Mouse (Mus musculus) 3134 (cell line): ENCODE measurements at regions not wholly inside any gene's neighbourhood (a gene's known extent, or its start where the extent isn't known, plus 50 kb on each side); places are given as distances from the start of the nearest gene placed in this dataset.

ENCODE experiments used
- DNase-seq: peaks from one replicate; pipeline ENCODE4 v3.0.0-alpha.2; 2011; ENCODE audit warnings: low spot score; ENCODE audit not compliant: insufficient read length; ENCODE audit errors: extremely low read depth

DNA sequence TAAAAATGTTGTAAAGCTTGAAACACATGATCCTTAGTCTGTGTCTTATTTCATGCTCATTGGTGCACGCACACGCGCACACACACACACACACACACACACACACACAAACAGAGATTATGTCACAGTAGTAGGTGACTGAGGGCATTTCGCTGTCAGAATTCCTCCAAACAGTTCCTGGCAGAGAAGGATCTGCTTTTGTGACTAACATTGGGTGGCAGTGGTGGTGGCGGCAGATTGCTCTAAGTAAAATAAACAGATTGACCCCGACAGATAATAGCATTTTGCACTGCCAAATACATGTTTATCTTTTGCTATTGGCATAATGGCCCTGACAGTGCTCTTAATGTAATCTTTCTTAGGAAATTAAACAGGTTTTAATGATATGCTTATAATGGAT, 446.6 kb upstream of the Adgrl2 start:
- DNase-seq = no peak

DNA sequence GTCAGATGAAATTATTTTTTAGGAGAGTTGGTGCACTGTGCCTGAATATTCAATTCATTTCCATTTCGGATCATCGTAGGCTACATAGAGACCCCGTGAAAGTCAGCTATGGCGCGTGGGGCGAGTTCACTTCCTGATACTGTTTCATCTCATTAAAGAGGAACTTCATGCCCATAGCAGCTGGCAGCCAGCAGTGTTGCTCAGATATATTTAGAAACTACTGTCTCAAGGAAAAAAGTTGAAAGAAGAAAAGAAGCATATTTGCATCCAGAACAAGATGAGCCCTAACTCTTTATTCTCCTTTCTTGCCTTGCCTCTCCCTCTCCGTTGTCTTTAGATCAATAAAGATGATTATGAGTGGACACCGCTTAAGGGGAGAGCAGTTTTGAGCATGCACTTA, 446.1 kb upstream of the Adgrl2 start:
- no peak for DNase-seq

DNA sequence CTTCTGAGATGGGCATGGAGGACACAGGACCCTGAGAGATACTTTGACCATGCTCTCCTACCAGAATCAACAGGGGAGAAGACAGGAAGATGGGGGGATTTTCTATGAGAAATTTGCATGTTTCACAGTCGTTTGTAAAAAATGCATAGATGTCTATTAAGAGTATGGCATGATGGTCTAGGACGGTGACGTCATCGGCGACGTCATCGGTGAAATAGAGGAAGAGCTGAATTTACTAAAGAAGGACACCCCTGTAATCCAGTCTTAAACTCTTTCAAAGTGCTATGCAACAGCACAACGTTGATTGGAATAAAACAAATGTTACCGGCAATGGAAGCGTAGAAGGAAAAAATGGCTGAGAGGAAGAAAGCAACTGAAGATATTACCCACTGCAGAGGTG, 441.4 kb upstream of the Adgrl2 start:
- DNase-seq = no peak

DNA sequence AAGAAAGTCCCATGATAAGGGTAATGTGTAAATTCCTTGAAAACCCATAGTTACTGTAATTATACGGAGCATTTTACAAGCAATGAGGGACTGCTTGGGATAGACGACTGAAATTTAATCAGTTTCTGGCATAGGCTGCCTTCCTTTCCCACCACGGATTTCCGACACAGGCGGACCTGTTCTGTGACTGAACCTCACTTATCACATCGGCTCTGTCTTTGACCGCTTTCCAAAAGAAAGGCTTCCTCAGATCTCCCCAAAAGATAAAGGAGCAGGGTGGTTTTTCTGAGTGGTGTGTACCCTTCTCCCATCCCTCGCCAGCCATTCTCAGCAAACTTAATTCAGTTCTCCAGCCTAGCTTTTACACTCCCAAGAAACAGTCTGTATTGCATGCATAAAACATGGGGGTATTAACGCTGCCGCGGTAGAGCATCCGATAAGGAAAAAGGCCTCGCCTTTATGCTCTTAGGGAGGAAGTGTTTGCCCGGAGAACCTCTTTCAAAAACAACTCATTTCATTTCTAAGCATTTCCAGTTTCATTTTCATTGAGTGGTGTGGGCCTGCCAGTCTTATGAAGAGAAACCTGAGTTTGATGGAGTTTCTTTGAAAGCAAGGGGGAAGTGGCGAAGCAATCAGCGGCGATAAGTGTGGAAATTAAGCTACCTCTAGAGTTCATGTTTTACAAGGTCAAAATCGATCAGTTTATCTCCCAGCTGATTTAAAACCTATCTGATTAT, 435.8 kb upstream of the Adgrl2 start:
- no peak for DNase-seq

DNA sequence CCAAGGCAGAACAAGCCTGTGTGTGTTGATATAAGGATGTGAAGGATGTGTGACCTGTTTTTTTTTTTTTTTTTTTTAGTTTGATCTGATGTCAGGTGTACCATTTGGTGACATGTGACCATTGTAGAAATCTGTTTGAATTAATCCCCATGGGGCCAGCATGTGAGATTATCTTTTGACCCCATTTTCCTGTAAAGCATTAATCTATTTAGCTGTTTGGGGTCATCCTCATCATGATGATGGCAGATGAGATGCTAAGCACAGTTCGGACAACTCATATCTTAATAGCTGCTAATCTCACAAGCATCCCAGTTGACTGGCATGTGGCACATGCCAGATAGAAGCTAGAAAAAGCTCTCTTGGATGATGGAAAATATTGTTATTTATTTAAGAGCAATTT, 434.0 kb upstream of the Adgrl2 start:
- DNase-seq = no peak

DNA sequence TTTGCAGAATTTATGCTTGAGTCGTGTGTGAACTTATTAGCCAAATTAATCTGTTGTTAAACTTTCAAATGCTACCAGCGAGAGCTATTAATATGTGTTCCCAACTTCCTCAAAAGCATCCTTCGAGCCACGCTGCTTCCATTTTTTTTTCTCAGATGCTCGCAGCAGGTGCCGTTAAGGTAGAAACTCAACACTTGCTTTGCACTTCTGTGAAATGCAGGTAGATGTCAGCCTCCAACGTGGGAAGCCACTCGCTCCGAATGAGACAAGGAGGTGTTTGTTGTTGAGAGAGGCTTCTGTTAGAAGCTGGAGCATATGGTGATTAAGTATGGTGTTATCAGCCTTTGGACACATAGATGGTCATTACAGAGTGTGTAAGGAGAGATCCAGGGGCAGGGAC, 433.1 kb upstream of the Adgrl2 start:
- no peak for DNase-seq

DNA sequence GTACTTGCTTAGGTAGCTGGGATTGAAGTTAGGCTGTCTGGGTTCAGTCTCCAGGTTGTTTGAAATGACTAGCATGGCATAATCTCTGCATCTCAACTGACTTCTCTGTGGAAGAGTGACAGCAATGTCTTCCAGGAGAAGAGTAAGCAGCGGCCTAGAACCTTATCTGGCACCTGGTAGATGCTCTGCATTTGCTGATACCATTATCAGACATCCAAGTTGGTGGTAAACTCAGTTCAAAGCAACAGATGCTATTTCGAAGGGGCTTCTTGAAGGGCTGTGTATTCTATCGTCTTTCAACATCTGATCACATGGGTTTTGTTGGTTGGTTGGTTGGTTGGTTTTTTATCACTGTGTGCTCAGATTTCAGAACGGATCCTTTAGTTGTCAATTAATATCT, 424.7 kb upstream of the Adgrl2 start:
- DNase-seq = no peak

DNA sequence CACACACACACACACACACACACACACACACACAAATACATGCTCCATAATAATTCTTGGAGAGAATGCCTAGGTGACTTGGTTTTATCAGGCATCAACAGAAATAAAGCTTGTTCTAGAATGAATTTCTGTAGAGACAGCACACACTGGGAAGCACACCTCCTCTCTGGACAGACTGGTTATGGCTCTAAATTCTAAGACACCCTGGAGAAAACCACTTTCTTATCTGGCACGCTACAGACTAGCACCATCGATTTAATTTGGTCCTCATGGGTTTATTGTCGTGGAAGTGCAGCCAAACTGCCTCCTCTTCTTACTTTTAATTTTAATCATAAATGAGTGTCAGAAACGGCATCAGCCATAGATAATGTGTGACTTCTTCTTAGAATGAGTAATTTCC, 422.8 kb upstream of the Adgrl2 start:
- DNase-seq = no peak

DNA sequence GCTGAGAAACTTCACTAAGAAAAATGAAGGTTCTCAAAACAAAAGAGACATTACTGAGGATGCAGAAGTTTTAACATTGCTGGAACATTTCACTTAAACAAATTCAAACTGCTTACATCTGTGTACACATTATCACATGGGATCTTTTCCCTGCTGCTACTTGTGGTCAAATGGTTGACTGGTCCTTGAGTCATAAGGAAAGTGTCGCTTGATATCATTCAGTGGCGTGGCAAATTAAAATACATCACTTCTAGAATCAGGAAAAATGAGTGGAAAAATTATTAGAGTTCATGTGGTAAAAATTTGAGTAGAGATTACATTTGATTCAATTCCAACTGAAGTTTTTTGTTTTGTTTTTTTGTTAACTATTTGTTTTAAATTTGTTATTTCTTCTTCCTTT, 420.2 kb upstream of the Adgrl2 start:
- DNase-seq = no peak

DNA sequence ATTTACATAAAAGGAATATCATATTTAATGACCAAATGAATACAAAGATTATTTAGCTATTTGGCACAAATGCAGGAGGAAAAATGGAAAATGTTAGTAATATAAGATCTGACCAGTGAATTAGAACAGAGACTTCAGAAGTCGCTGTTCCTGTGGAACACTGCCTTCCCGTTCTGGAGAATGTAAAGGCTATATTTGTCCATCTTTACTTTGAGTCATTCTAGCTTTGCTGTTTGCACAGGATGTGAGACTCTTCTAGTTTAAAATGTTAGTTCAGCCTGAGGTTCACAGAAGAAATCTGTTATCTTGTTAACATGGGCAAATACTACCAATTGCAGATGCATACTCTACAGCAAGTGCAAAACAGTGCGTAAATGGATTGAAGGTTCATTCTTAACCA, 418.5 kb upstream of the Adgrl2 start:
- DNase-seq = no peak

DNA sequence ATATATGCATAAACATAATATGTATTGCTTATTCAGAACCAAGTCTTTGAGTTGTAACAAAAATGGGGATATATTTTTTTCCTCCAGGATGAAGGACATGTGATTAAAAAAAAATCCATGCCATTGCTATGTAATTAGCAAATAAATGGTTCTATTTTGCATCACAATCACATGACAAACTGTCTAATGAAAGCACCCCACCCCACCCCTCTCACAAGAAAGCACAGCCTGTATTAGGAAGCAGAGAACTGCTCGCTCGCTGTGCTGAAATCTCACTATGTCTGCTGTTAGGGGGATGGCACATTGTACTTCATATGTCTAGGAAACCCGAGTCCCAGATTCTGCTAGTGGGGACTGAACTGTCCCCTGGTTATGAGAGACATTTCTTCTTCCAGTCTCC, 415.5 kb upstream of the Adgrl2 start:
- no peak for DNase-seq

DNA sequence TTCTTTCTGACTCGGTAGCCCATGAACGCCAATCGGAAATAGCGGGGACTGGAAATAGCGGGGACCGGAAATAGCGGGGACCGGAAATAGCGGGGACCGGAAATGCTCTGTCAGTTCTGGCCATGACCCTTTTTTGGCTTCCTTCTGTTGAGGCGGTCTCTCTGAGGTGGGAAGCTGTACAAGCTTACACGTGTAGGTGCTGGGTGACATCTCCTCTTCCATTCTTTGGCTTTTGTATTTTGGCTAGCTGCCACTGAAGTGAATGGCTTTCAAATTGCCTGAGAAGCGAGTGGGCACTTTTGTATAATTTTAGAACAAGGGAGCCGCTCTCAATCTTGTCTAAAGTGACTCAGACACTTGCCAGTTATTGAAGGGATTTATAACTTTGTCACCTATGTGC, 414.3 kb upstream of the Adgrl2 start:
- no peak for DNase-seq

DNA sequence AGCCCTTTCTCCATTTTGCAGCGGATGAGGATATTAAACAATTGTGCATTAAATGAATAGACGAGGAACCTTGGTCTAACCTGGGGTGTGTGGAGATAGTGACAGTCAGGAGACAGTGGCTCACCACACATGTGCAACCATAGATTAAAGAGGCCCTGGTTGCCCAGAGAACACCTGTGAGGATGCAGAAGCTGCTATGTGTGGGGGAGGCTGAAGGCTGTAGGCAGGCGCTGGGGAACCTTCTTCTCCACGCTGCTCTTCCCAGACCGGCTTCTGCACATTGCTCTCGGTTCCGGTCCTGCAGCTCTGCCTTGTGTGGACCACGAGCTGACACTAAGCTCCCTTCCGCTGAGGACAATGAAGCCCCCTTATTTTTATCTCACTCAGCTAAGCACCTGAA, 412.1 kb upstream of the Adgrl2 start:
- DNase-seq = no peak

DNA sequence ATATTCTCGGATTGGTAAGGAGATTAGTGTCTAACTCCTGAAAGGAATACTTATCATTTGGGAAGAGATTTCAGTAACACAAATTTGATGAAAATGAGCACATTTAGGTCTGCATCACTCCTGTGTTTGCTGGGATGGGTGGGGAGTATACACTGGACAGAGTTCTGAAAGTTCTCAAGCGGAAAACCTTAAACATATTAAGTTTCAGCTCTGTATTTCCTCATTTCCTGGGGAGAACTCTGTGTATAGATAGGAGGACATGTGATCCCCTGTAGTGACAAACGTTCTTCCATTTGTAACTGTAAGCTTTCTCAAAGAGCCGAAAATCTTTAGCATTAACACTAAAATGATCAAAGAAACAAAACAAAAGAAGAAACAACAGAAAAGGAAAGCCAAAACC, 404.7 kb upstream of the Adgrl2 start:
- no peak for DNase-seq

DNA sequence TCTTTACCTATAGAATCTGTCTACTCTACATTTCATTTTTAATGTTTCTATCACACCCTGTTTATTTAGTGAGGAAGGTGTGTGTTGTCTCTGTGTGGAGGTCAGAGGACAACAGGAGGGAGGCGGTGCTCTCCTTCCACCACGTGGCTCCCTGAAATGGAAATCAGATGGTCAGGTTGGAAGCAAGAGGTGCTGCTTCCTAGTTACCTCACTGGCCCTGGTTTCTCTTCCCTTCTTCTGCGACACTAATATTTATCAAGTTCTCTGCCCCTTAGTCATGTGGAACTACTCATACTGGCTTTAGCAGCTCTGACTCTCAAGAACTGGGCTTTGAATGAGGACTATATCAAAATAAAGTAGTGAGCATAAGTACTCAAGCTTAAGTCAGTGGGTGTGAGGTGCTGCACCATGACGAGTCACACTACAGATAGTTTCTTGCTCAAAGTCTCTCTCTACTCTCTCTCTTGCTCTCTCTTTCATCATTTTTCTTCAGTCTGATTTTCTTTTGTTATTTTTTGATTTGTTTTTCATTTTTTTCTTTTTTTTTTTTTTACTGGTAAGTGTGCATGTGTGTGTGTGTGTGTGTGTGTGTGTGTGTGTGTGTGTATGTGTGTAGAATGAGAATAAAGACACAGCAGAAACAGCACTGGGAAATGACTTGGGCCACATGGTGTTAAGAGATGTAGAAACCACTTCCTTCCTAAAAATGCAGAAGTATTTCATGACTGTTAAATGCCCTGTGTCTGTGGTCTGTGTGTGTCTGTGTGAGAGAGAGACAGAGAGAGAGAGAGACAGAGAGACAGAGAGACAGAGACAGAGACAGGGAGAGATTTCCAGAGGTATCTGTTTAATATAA, 403.2 kb upstream of the Adgrl2 start:
- no peak for DNase-seq

DNA sequence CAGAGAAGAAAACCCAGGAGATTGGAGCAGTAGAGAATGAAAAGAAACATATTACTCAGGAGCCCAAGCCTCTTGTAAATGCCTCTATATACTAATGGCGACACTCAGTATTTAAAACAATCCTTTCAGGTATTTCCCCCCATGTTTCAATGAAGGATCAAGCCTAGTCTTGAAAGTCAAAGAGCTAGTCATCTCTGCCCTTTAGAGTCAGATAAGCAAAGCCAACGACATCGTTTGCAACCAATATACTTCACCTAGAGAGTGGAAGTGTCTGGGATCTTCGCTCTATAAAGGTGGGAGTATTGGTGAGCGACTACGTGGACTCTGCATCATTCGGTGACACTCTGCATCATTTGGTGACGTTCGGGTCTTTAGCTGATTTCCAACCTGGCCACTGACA, 401.8 kb upstream of the Adgrl2 start:
- DNase-seq = no peak

DNA sequence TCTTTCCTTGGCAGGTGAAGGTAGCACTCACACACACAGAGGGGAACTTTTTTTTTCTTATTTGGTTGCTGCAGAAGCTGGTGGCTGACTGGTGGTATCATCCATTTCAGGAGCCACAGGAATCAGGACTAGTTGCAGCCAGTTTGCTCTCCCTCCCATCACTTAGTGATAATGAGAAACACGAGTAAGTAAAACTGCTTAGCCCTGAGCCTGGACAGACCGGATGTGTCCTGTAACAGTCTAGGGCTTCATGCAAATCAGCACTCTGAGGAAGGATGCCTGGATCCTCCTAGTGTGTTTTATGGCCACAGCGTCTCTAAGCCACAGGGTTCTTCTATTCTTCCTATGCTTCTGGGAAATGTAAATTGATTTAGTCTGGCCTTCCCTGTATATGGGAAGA, 397.2 kb upstream of the Adgrl2 start:
- DNase-seq = no peak

DNA sequence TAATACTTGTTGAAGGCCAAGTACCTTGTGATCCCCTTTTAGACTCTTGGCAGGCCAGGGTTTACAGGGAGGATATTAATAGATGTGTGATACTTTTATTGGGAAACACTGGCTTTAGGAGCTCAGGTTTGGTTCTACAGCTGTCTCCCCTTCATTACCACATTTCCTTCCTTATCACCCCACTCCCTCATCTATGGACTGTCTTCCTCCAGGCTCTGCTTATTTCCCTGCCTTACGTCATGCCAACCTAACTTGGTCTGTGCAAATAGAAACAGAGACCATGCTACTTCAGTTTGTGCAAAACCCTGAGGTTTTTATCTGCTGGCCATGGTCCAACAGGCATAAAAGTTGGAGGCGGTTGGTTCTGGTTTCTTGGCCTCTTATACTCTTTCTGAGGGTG, 395.7 kb upstream of the Adgrl2 start:
- no peak for DNase-seq

DNA sequence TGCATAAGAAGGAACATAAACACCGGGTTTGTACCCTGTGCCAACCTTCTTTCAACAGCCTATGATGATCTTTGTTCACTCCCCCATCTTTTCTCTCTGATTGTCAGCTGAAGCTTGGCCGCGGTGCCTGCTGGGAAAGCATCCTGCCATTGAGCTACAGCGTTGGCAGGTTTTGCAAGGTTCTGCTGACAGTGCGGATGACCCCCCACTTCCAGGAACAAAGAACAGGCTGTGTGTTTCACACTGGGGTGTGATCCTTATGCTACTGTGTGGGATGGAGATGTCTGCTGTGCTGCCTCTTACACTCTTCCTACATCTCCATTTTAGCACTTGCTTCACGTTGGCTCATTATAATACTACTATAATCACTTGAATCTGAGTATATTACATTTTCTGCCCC, 395.0 kb upstream of the Adgrl2 start:
- no peak for DNase-seq

DNA sequence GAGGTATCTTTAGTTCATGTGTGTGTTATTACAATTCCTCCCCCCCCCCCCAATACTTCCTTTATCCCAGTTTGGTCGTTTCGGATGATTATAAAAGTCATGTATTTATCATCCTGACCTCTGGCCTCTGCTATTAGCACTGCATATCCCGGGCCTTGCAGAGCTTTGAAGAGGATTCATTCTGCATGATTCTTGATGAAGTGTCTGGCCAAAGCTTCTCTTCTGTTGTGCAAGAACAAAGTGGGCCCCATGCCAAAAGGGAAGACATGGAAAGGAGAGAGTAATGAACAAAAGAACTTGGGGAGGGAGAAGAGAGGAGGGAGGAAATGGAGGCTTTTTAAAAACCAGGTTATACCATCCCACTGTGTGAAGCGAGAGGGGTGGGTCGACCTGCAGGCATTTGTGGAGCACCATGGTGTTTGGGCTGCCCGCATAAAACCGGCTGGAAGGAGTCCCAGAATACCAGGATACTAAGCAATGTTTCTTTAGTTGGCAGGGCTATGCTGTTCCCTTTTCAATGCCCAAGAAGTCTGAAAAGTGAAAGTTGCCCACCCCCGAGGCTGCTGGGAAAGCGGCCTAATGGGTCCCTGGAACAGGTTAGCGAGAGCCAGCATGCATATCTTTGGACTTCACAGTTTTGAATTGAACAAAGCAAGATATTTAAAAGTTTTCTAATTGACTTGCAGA, 391.3 kb upstream of the Adgrl2 start:
- no peak for DNase-seq

DNA sequence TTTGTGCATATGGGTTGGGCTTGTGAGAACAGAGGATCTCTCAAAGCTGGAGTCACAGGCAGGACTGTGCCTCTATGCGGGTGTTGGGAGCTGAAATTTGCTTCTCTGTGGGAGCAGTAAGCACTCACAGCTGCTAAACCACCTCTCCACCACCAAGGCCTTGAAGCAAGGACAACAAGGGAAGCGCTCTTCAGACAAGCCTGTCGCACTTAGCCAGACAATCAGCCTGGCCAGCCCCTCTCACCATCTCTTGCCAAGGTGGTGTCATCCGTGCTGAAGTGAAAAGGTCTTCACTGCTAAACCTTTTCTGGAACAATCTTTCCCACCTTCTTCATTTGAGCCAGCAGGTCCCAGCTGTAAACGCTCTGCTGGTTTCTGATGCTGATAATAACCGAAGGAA, 390.7 kb upstream of the Adgrl2 start:
- no peak for DNase-seq
